Mouse (Mus musculus) myocyte (in vitro differentiated cells): ENCODE measurements around the gene Olfr1394. TPM values are rescaled to one million over a fixed set of nuclear protein-coding genes. Genes with fewer than 3 reads are reported as not detected.
"Not testable (repeated sequence)": the region's sequence is repeated elsewhere in the genome, so short reads cannot be mapped to it uniquely, and the experiment has no call there.

Experiments
- H3K27me3 ChIP-seq: one replicate; pipeline ENCODE4 v1.6.1; 2011; ENCODE audit not compliant: control insufficient read depth, insufficient read depth, insufficient read length
- H3K36me3 ChIP-seq: one replicate; pipeline ENCODE4 v1.6.1; 2011; ENCODE audit not compliant: control insufficient read depth, insufficient read depth
- H3K4me2 ChIP-seq: one replicate; pipeline ENCODE4 v1.6.1; 2011; ENCODE audit warnings: low read depth, control low read depth
- H3K4me3 ChIP-seq: one replicate; pipeline ENCODE4 v1.5.1; 2011; ENCODE audit warnings: mild to moderate bottlenecking, control low read depth, moderate library complexity
- H3K79me2 ChIP-seq: one replicate; pipeline ENCODE4 v1.6.1; 2011; ENCODE audit not compliant: control insufficient read depth, insufficient read depth
- H3ac ChIP-seq: one replicate; pipeline ENCODE4 v1.6.1; 2011; ENCODE audit not compliant: control insufficient read depth, insufficient read length
- CEBPB ChIP-seq: IDR thresholded peaks from 2 replicates; pipeline ENCODE4 v1.6.1; 2011; ENCODE audit warnings: mild to moderate bottlenecking, moderate library complexity; ENCODE audit not compliant: poor library complexity, insufficient read depth, severe bottlenecking
- E2F4 ChIP-seq: IDR thresholded peaks from one replicate; pipeline ENCODE4 v1.6.1; 2011; ENCODE audit warnings: mild to moderate bottlenecking, control low read depth, moderate library complexity; ENCODE audit not compliant: insufficient read depth
- MAX ChIP-seq: IDR thresholded peaks from one replicate; pipeline ENCODE4 v1.6.1; 2011; ENCODE audit warnings: low read depth, mild to moderate bottlenecking, control low read depth
- MYOD1 ChIP-seq, 3 experiments: IDR thresholded peaks; one replicate each; pipeline ENCODE4 v1.6.1; 2011; ENCODE audit warnings: control low read depth in 2 of 3, low read depth in 2 of 3, mild to moderate bottlenecking in 2 of 3, moderate library complexity in 1 of 3; ENCODE audit not compliant: insufficient read length in 2 of 3, control insufficient read depth in 1 of 3
- MYOG ChIP-seq, 3 experiments: IDR thresholded peaks; one replicate each; pipeline ENCODE4 v1.6.1; 2011; ENCODE audit warnings: control low read depth in 2 of 3, low read depth in 2 of 3, mild to moderate bottlenecking in 2 of 3; ENCODE audit not compliant: insufficient read length in 2 of 3, control insufficient read depth in 1 of 3, insufficient read depth in 1 of 3
- POLR2A ChIP-seq: IDR thresholded peaks from one replicate; pipeline ENCODE4 v1.6.1; 2011; ENCODE audit warnings: low read depth, mild to moderate bottlenecking, control low read depth, moderate library complexity; ENCODE audit not compliant: insufficient read length
- POLR2AphosphoS2 ChIP-seq: IDR thresholded peaks from one replicate; pipeline ENCODE4 v1.6.1; 2011; ENCODE audit warnings: low read depth, control low read depth; ENCODE audit not compliant: insufficient read length
- REST ChIP-seq: IDR thresholded peaks from one replicate; pipeline ENCODE4 v1.6.1; 2011; ENCODE audit warnings: mild to moderate bottlenecking, control low read depth, moderate library complexity; ENCODE audit not compliant: insufficient read depth, insufficient read length
- SRF ChIP-seq: IDR thresholded peaks from one replicate; pipeline ENCODE4 v1.6.1; 2011; ENCODE audit warnings: low read depth; ENCODE audit not compliant: control insufficient read depth, insufficient read length
- TCF12 ChIP-seq: IDR thresholded peaks from one replicate; pipeline ENCODE4 v1.6.1; 2011; ENCODE audit warnings: mild to moderate bottlenecking, control low read depth; ENCODE audit not compliant: poor library complexity, insufficient read depth, severe bottlenecking
- TCF3 ChIP-seq: IDR thresholded peaks from one replicate; pipeline ENCODE4 v1.6.1; 2011; ENCODE audit warnings: low read depth, control low read depth; ENCODE audit not compliant: insufficient read length
- USF1 ChIP-seq: IDR thresholded peaks from one replicate; pipeline ENCODE4 v1.6.1; 2011; ENCODE audit warnings: low read depth, mild to moderate bottlenecking, control low read depth, moderate library complexity
- polyA plus RNA-seq: library from polyadenylated mRNA; unstranded; fragments of >200 nt; fragmentation: generic; extraction: Trizol; gene quantifications from one replicate; pipeline ENCODE4 v1.2.1, GENCODE M21; 2012; ENCODE audit warnings: missing spikeins

Gene Olfr1394
- polyA plus RNA-seq, 1 experiment = not detected

GRCm38 (mm10) chr11:49187701-49188100, 33.5 kb downstream of the Olfr1394 start:
- no peak overlapping the region for H3K4me2 ChIP-seq

GRCm38 (mm10) chr11:49189737-49190136, 35.6 kb downstream of the Olfr1394 start:
- H3K36me3 ChIP-seq = no peaks in the 10 kb centered on the region
- H3ac ChIP-seq = no peak overlapping the region
- TF ChIP-seq MYOG (IDR thresholded peaks at IDR 0.05; ENCODE audit: control insufficient read depth in 1 of 3, insufficient read depth in 1 of 3, insufficient read length in 2 of 3, low read depth in 2 of 3) (no peak), MAX (no peak), POLR2A (no peak), CEBPB (no peak), SRF (no peak), MYOD1 (IDR thresholded peaks at IDR 0.05; ENCODE audit: control insufficient read depth in 1 of 3, insufficient read length in 2 of 3, low read depth in 2 of 3) (no peak), TCF3 (no peak), E2F4 (no peak), REST (no peak), USF1 (no peak), TCF12 (no peak), POLR2AphosphoS2 (no peak)

More at GRCm38 (mm10) chr11:49187701-49188100, 33.5 kb downstream of the Olfr1394 start:
- no peak for TF ChIP-seq POLR2A
- no peak for TF ChIP-seq TCF3
- no peak for TF ChIP-seq USF1
- TF ChIP-seq MAX = no peak
- TF ChIP-seq POLR2AphosphoS2 = no peak
- H3K36me3 ChIP-seq = no peaks in the 10 kb centered on the region
- no peaks in the 10 kb centered on the region for H3K79me2 ChIP-seq
- H3K27me3 ChIP-seq = peaks cover 15% of the 10 kb centered on the region
- H3K4me3 ChIP-seq = no peak overlapping the region
- no peak overlapping the region for H3ac ChIP-seq

GRCm38 (mm10) chr11:49191083-49191482, 36.9 kb downstream of the Olfr1394 start:
- Histone ChIP-seq H3ac (no peak overlapping the region), H3K36me3 (no peaks in the 10 kb centered on the region), H3K27me3 (peaks cover 15% of the 10 kb centered on the region), H3K79me2 (no peaks in the 10 kb centered on the region), H3K4me2 (no peak overlapping the region), H3K4me3 (no peak overlapping the region)
- no peak for TF ChIP-seq TCF3
- no peak for TF ChIP-seq POLR2AphosphoS2
- TF ChIP-seq MAX = no peak
- no peak for TF ChIP-seq MYOG (IDR thresholded peaks at IDR 0.05; ENCODE audit: control insufficient read depth in 1 of 3, insufficient read depth in 1 of 3, insufficient read length in 2 of 3, low read depth in 2 of 3)
- TF ChIP-seq REST = no peak
- TF ChIP-seq MYOD1 (IDR thresholded peaks at IDR 0.05; ENCODE audit: control insufficient read depth in 1 of 3, insufficient read length in 2 of 3, low read depth in 2 of 3) = no peak
- TF ChIP-seq TCF12 = no peak
- no peak for TF ChIP-seq SRF
- TF ChIP-seq USF1 = no peak
- no peak for TF ChIP-seq CEBPB
- TF ChIP-seq E2F4 = no peak
- no peak for TF ChIP-seq POLR2A

More at GRCm38 (mm10) chr11:49189737-49190136, 35.6 kb downstream of the Olfr1394 start:
- no peak overlapping the region for H3K4me2 ChIP-seq
- no peak overlapping the region for H3K4me3 ChIP-seq
- H3K79me2 ChIP-seq = no peaks in the 10 kb centered on the region
- H3K27me3 ChIP-seq = peaks cover 15% of the 10 kb centered on the region

- not testable (repeated sequence) for H3K79me2 ChIP-seq, H3K27me3 ChIP-seq, H3K36me3 ChIP-seq, H3K4me3 ChIP-seq, H3ac ChIP-seq, H3K4me2 ChIP-seq
Observed at GRCm38 (mm10) chr11:49194771-49195170, 40.6 kb downstream of the Olfr1394 start.

GRCm38 (mm10) chr11:49195819-49196322, 41.7 kb downstream of the Olfr1394 start:
- H3ac ChIP-seq = no peak overlapping the region
- H3K4me3 ChIP-seq = no peak overlapping the region
- H3K4me2 ChIP-seq = no peak overlapping the region
- no peaks in the 10 kb centered on the region for H3K36me3 ChIP-seq
- no peaks in the 10 kb centered on the region for H3K79me2 ChIP-seq
- H3K27me3 ChIP-seq = no peaks in the 10 kb centered on the region
- TF ChIP-seq TCF12 = no peak
- no peak for TF ChIP-seq CEBPB

GRCm38 (mm10) chr11:49200666-49201065, 46.5 kb downstream of the Olfr1394 start:
- no peaks in the 10 kb centered on the region for H3K27me3 ChIP-seq
- H3K36me3 ChIP-seq = no peaks in the 10 kb centered on the region
- peaks cover 27% of the 10 kb centered on the region for H3K79me2 ChIP-seq
- H3K4me3 ChIP-seq = no peak overlapping the region
- TF ChIP-seq POLR2AphosphoS2 (no peak), SRF (no peak), MYOG (IDR thresholded peaks at IDR 0.05; ENCODE audit: control insufficient read depth in 1 of 3, insufficient read depth in 1 of 3, insufficient read length in 2 of 3, low read depth in 2 of 3) (no peak), TCF12 (no peak), MAX (no peak)
- no peak overlapping the region for H3ac ChIP-seq
- H3K4me2 ChIP-seq = no peak overlapping the region
